Mouse (Mus musculus) E14TG2a.4 (cell line): Measurements from ENCODE around the gene Tpi1.

Source experiments
- CTCF ChIP-seq: conservative IDR thresholded peaks from 2 replicates; pipeline ENCODE4 v1.5.1; 2014; ENCODE audit warnings: low read length
- NANOG ChIP-seq: IDR thresholded peaks from 2 replicates; pipeline ENCODE4 v1.6.1; 2014; ENCODE audit warnings: borderline replicate concordance, low read length, mixed read lengths

- TF ChIP-seq CTCF (no peak), NANOG (no peak)
These were observed 44.6 kb upstream of the Tpi1 start for GRCm38 (mm10) chr6:124858561-124859318.
